Mouse (Mus musculus) ovary, postnatal 36 days (tissue): ENCODE measurements around the gene Cd3e.
"Not testable (repeated sequence)": the region's sequence is repeated elsewhere in the genome, so short reads cannot be mapped to it uniquely, and the experiment has no call there.

Source experiments
- DNase-seq: peaks from one replicate; pipeline ENCODE4 v3.0.0; 2022; ENCODE audit warnings: low spot score, mixed read lengths

Cd3e gene

DNA sequence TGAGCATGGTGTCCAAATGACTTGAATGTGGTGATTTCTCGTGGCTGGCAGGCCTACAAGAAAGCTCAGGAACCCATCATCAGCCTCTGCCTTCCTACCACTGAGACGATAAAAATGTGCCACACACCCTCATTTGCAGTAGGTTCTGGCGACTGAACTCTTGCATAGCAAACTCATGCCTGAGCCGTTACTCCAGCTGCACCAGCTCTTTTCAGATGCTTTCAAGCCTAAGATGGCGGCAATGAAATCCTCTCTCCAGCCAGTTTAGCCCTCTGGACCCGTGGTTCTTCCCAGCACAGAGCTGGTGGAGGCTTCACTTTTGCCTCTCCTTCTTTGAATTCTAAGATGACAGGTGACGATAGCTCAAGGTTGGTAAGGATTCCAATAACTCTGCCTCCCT, 29.6 kb downstream of the Cd3e start:
- DNase-seq = no peak

DNA sequence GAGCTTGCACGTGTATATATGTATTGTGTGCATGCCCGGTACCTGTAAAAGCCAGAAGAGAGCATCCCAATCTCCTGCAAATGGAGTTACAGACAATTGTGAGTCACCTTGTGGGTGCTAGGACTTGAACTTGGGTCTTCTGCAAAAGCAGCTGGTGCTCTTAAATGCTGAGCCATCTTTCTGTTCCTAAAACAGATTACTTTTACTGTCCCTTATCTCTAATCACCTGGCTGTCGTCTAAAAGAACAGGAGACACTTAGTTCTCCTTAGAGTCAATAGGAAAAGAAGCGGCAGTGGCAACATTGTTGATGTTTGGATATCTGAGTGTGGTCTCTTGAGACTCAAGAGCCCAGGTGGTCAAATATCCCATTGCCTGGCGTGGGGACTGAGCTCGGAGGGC, 31.6 kb downstream of the Cd3e start:
- DNase-seq = no peak

GRCm38 (mm10) chr9:44969450-44969849, 40.0 kb downstream of the Cd3e start:
- no peak for DNase-seq

DNA sequence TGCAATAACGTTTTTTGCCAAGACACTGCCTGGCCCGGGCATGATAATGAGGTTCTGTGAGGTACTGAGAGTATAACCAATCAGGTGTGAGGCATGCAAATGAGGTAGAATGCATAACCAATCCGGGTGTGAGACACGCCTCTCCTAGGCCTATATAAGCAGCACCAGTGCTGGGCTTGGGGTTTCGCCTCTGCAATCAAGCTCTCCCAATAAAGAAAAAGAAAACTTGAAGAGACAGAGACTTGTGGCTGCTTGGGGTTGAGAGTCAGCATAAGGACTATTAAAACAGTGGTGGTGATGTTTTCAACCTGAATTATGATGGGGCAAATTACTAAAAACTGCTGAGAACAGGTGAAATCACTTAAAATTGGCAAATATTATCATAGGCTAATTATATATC, 41.7 kb downstream of the Cd3e start:
- DNase-seq = not testable (repeated sequence)

- peak; percentile 54 for DNase-seq
Observed at GRCm38 (mm10) chr9:44966815-44967242, 42.6 kb downstream of the Cd3e start.

- no peak for DNase-seq
Observed at GRCm38 (mm10) chr9:44965833-44966466, 43.5 kb downstream of the Cd3e start.

- DNase-seq = peak; percentile 98
Observed at GRCm38 (mm10) chr9:44965126-44965832, 44.1 kb downstream of the Cd3e start, which contains the start of gene Ube4a. Gene Ube4a, minus strand, starts transcription at chr9:44965600.

GRCm38 (mm10) chr9:44954432-44954831, 55.0 kb downstream of the Cd3e start:
- DNase-seq = no peak
